Mouse (Mus musculus): ENCODE data around the gene Slc30a6. TPM values are rescaled to one million over a fixed set of nuclear protein-coding genes. Genes with fewer than 3 reads are reported as not detected.

The Slc30a6 gene
- 8.9 and 10.5 TPM in 2 replicates for polyA plus RNA-seq (2011; ENCODE audit: insufficient read depth, insufficient read length, low replicate concordance, missing spikeins)

- H3K4me1 ChIP-seq (ENCODE audit: control insufficient read depth, insufficient read depth, low read length) = peaks cover 1% of the 10 kb centered on the region; the same call in 1 of the 2 replicates
- peak within 1 kb of the TSS; percentile 78 for H3K4me3 ChIP-seq (replicated peaks; ENCODE audit: control insufficient read depth, low read depth, low read length)
- H3K27ac ChIP-seq (ENCODE audit: control insufficient read depth, insufficient read depth, low read depth, low read length, poor library complexity) = peak within 1 kb of the TSS; percentile 78
- under 1% methylated on average over 41 of the region's 41 CpGs for WGBS
- TF ChIP-seq CTCF (IDR thresholded peaks at IDR 0.05; ENCODE audit: control insufficient read depth, insufficient read depth, low read length) (no peak), POLR2A (IDR thresholded peaks at IDR 0.05; ENCODE audit: borderline replicate concordance, control insufficient read depth, low read depth, low read length) (peak; percentile 82)
Measured at GRCm38 (mm10) chr17:74395383-74396065, at the start of gene Slc30a6. Gene Slc30a6 (plus strand): TSS chr17:74395608.

- 45% methylated on average over 1 of the region's 1 CpGs for WGBS
- TF ChIP-seq POLR2A (IDR thresholded peaks at IDR 0.05; ENCODE audit: borderline replicate concordance, control insufficient read depth, low read depth, low read length) = no peak
- no peak for TF ChIP-seq CTCF (IDR thresholded peaks at IDR 0.05; ENCODE audit: control insufficient read depth, insufficient read depth, low read length)
Measured at GRCm38 (mm10) chr17:74363592-74363991, 31.8 kb upstream of the Slc30a6 start.

GRCm38 (mm10) chr17:74376916-74377315 lies 18.5 kb upstream of the Slc30a6 start:
- 73% methylated on average over 1 of the region's 1 CpGs for WGBS
- TF ChIP-seq CTCF (IDR thresholded peaks at IDR 0.05; ENCODE audit: control insufficient read depth, insufficient read depth, low read length) (no peak), POLR2A (IDR thresholded peaks at IDR 0.05; ENCODE audit: borderline replicate concordance, control insufficient read depth, low read depth, low read length) (no peak)
- no peaks in the 10 kb centered on the region for H3K4me1 ChIP-seq (ENCODE audit: control insufficient read depth, insufficient read depth, low read length)
- H3K27ac ChIP-seq (ENCODE audit: control insufficient read depth, insufficient read depth, low read depth, low read length, poor library complexity) = no peak overlapping the region
- no peak overlapping the region for H3K4me3 ChIP-seq (replicated peaks; ENCODE audit: control insufficient read depth, low read depth, low read length)

More at GRCm38 (mm10) chr17:74363592-74363991, 31.8 kb upstream of the Slc30a6 start:
- no peaks in the 10 kb centered on the region for H3K4me1 ChIP-seq (ENCODE audit: control insufficient read depth, insufficient read depth, low read length)
- no peak overlapping the region for H3K4me3 ChIP-seq (replicated peaks; ENCODE audit: control insufficient read depth, low read depth, low read length)
- no peak overlapping the region for H3K27ac ChIP-seq (ENCODE audit: control insufficient read depth, insufficient read depth, low read depth, low read length, poor library complexity)

GRCm38 (mm10) chr17:74386657-74387056 lies 8.8 kb upstream of the Slc30a6 start:
- no peak for TF ChIP-seq POLR2A (IDR thresholded peaks at IDR 0.05; ENCODE audit: borderline replicate concordance, control insufficient read depth, low read depth, low read length)
- TF ChIP-seq CTCF (IDR thresholded peaks at IDR 0.05; ENCODE audit: control insufficient read depth, insufficient read depth, low read length) = no peak
- Histone ChIP-seq H3K4me3 (replicated peaks; ENCODE audit: control insufficient read depth, low read depth, low read length) (no peak overlapping the region), H3K27ac (ENCODE audit: control insufficient read depth, insufficient read depth, low read depth, low read length, poor library complexity) (no peak overlapping the region), H3K4me1 (ENCODE audit: control insufficient read depth, insufficient read depth, low read length) (no peaks in the 10 kb centered on the region; the same call in 1 of the 2 replicates)

- TF ChIP-seq POLR2A (IDR thresholded peaks at IDR 0.05; ENCODE audit: borderline replicate concordance, control insufficient read depth, low read depth, low read length) (no peak), CTCF (IDR thresholded peaks at IDR 0.05; ENCODE audit: control insufficient read depth, insufficient read depth, low read length) (no peak)
- Histone ChIP-seq H3K4me3 (replicated peaks; ENCODE audit: control insufficient read depth, low read depth, low read length) (no peak overlapping the region), H3K4me1 (ENCODE audit: control insufficient read depth, insufficient read depth, low read length) (peaks cover 1% of the 10 kb centered on the region; the same call in 1 of the 2 replicates), H3K27ac (ENCODE audit: control insufficient read depth, insufficient read depth, low read depth, low read length, poor library complexity) (no peak overlapping the region)
- WGBS = 86% methylated on average over 3 of the region's 3 CpGs
Measured at GRCm38 (mm10) chr17:74389847-74390246, 5.6 kb upstream of the Slc30a6 start.

- Histone ChIP-seq H3K4me1 (ENCODE audit: control insufficient read depth, insufficient read depth, low read length) (peaks cover 1% of the 10 kb centered on the region; the same call in 1 of the 2 replicates), H3K4me3 (replicated peaks; ENCODE audit: control insufficient read depth, low read depth, low read length) (no peak overlapping the region), H3K27ac (ENCODE audit: control insufficient read depth, insufficient read depth, low read depth, low read length, poor library complexity) (no peak overlapping the region)
- no peak for TF ChIP-seq POLR2A (IDR thresholded peaks at IDR 0.05; ENCODE audit: borderline replicate concordance, control insufficient read depth, low read depth, low read length)
- no peak for TF ChIP-seq CTCF (IDR thresholded peaks at IDR 0.05; ENCODE audit: control insufficient read depth, insufficient read depth, low read length)
- WGBS = 80% methylated on average over 2 of the region's 2 CpGs
Measured at GRCm38 (mm10) chr17:74394381-74394780, 1.0 kb upstream of the Slc30a6 start.

- TF ChIP-seq CTCF (IDR thresholded peaks at IDR 0.05; ENCODE audit: control insufficient read depth, insufficient read depth, low read length) = no peak
- TF ChIP-seq POLR2A (IDR thresholded peaks at IDR 0.05; ENCODE audit: borderline replicate concordance, control insufficient read depth, low read depth, low read length) = no peak
- Histone ChIP-seq H3K27ac (ENCODE audit: control insufficient read depth, insufficient read depth, low read depth, low read length, poor library complexity) (no peak overlapping the region), H3K4me3 (replicated peaks; ENCODE audit: control insufficient read depth, low read depth, low read length) (peak overlapping the region; percentile 78), H3K4me1 (ENCODE audit: control insufficient read depth, insufficient read depth, low read length) (peaks cover 1% of the 10 kb centered on the region; the same call in 1 of the 2 replicates)
- 11% methylated on average over 16 of the region's 16 CpGs for WGBS
Measured at GRCm38 (mm10) chr17:74394855-74395254, 553 bp upstream of the Slc30a6 start.

GRCm38 (mm10) chr17:74396766-74397165 lies 1.4 kb downstream of the Slc30a6 start:
- TF ChIP-seq POLR2A (IDR thresholded peaks at IDR 0.05; ENCODE audit: borderline replicate concordance, control insufficient read depth, low read depth, low read length) (no peak), CTCF (IDR thresholded peaks at IDR 0.05; ENCODE audit: control insufficient read depth, insufficient read depth, low read length) (no peak)
- 67% methylated on average over 4 of the region's 4 CpGs for WGBS
- Histone ChIP-seq H3K4me3 (replicated peaks; ENCODE audit: control insufficient read depth, low read depth, low read length) (no peak overlapping the region), H3K27ac (ENCODE audit: control insufficient read depth, insufficient read depth, low read depth, low read length, poor library complexity) (no peak overlapping the region), H3K4me1 (ENCODE audit: control insufficient read depth, insufficient read depth, low read length) (peaks cover 1% of the 10 kb centered on the region; the same call in 1 of the 2 replicates)
